Mouse (Mus musculus): ENCODE measurements at regions not wholly inside any gene's neighbourhood (a gene's known extent, or its start where the extent isn't known, plus 50 kb on each side); places are given as distances from the start of the nearest gene placed in this dataset.
A peak's percentile ranks its signal among the peaks of the same experiment; 100 is the strongest.
"Not testable (repeated sequence)": the region's sequence is repeated elsewhere in the genome, so short reads cannot be mapped to it uniquely, and the experiment has no call there.

- intact Hi-C loops (cut with DNase I), result no loop called here
- DNase-seq, result peak; percentile 92
These were observed 102.7 kb downstream of the Ptpn20 start for GRCm38 (mm10) chr14:33691690-33692089.

GRCm38 (mm10) chr14:33694224-33694623 is 105.2 kb downstream of the Ptpn20 start:
- intact Hi-C loops (cut with DNase I), result no loop called here
- peak; percentile 53 for DNase-seq

- peak; percentile 82 for DNase-seq
- intact Hi-C loops (cut with DNase I), result no loop called here
These were observed 106.5 kb downstream of the Ptpn20 start for GRCm38 (mm10) chr14:33695362-33695982.

- no peak for DNase-seq
- intact Hi-C loops (cut with DNase I), result no loop called here
These were observed 107.8 kb downstream of the Ptpn20 start for GRCm38 (mm10) chr14:33696817-33697216.

GRCm38 (mm10) chr14:33699777-33700438 is 110.9 kb downstream of the Ptpn20 start:
- intact Hi-C loops (cut with DNase I), result no loop called here
- no peak for DNase-seq

- DNase-seq, result no peak
- intact Hi-C loops (cut with DNase I), result no loop called here
These were observed 118.8 kb downstream of the Ptpn20 start for GRCm38 (mm10) chr14:33707661-33708297.

- DNase-seq, result no peak
- intact Hi-C loops (cut with DNase I), result no loop called here
These were observed 119.3 kb downstream of the Ptpn20 start for GRCm38 (mm10) chr14:33708298-33708665.

- no peak for DNase-seq
- intact Hi-C loops (cut with DNase I), result no loop called here
These were observed 123.5 kb downstream of the Ptpn20 start for GRCm38 (mm10) chr14:33712458-33712857.

GRCm38 (mm10) chr14:33719651-33720050 is 130.6 kb downstream of the Ptpn20 start:
- intact Hi-C loops (cut with DNase I), result no loop called here
- DNase-seq, result no peak

- DNase-seq; intact Hi-C loops (cut with DNase I): not testable (repeated sequence)
These were observed 133.6 kb downstream of the Ptpn20 start for GRCm38 (mm10) chr14:33722379-33723145.

GRCm38 (mm10) chr14:33726500-33726899 is 137.5 kb downstream of the Ptpn20 start:
- intact Hi-C loops (cut with DNase I), result no loop called here
- DNase-seq, result no peak

- intact Hi-C loops (cut with DNase I), result no loop called here
- no peak for DNase-seq
These were observed 140.3 kb downstream of the Ptpn20 start for GRCm38 (mm10) chr14:33729115-33729884.

- DNase-seq, result peak; percentile 57
- intact Hi-C loops (cut with DNase I), result no loop called here
These were observed 143.7 kb downstream of the Ptpn20 start for GRCm38 (mm10) chr14:33732698-33733097.

GRCm38 (mm10) chr14:33734446-33735043 is 145.5 kb downstream of the Ptpn20 start:
- intact Hi-C loops (cut with DNase I), result no loop called here
- peak; percentile 85 for DNase-seq

- no peak for DNase-seq
- intact Hi-C loops (cut with DNase I), result no loop called here
These were observed 146.6 kb downstream of the Ptpn20 start for GRCm38 (mm10) chr14:33735653-33736052.

- peak; percentile 43 for DNase-seq
- intact Hi-C loops (cut with DNase I), result no loop called here
These were observed 157.2 kb downstream of the Ptpn20 start for GRCm38 (mm10) chr14:33746181-33746580.

- intact Hi-C loops (cut with DNase I), result no loop called here
- no peak for DNase-seq
These were observed 163.7 kb upstream of the Gdf10 start for GRCm38 (mm10) chr14:33759656-33760055.

GRCm38 (mm10) chr14:33763641-33764046 is 159.7 kb upstream of the Gdf10 start:
- no peak for DNase-seq
- intact Hi-C loops (cut with DNase I), result no loop called here

- intact Hi-C loops (cut with DNase I), result no loop called here
- DNase-seq, result no peak
These were observed 157.6 kb upstream of the Gdf10 start for GRCm38 (mm10) chr14:33765767-33766166.

GRCm38 (mm10) chr14:33772374-33772773 is 151.0 kb upstream of the Gdf10 start:
- DNase-seq, result no peak
- intact Hi-C loops (cut with DNase I), result no loop called here

All from left cerebral cortex, postnatal 4 days (tissue).